Mouse (Mus musculus) forebrain, postnatal 0 days (tissue): ENCODE data around the gene Avpr1b. TPM values are rescaled to one million over a fixed set of nuclear protein-coding genes. Genes with fewer than 3 reads are reported as not detected.

ENCODE experiments used
- ATAC-seq: fragments of 200-750 bp; cut with Nextera tagmentation; 2 replicates; pipeline ENCODE4 v1.8.0; 2017; ENCODE audit warnings: mild to moderate bottlenecking, moderate library complexity
- DNase-seq: peaks from one replicate; pipeline ENCODE4 v3.0.0-alpha.2; 2015
- H3K27ac ChIP-seq: fragments of 300-500 bp; sonication (generic); 2 replicates; pipeline ENCODE4 v1.5.1; 2014; ENCODE audit warnings: low read depth, mild to moderate bottlenecking, antibody characterized with exemption, low read length, moderate library complexity, mixed read lengths
- H3K27me3 ChIP-seq: fragments of 300-500 bp; sonication (generic); 2 replicates; pipeline ENCODE4 v1.6.1; 2014; ENCODE audit warnings: mild to moderate bottlenecking, low read length, mixed read lengths; ENCODE audit not compliant: insufficient read depth
- H3K36me3 ChIP-seq: fragments of 300-500 bp; sonication (generic); 2 replicates; pipeline ENCODE4 v1.6.1; 2014; ENCODE audit warnings: mild to moderate bottlenecking, moderate library complexity; ENCODE audit not compliant: insufficient read depth
- H3K4me1 ChIP-seq: fragments of 300-500 bp; sonication (generic); 2 replicates; pipeline ENCODE4 v1.6.1; 2014; ENCODE audit warnings: antibody characterized with exemption; ENCODE audit not compliant: insufficient read depth
- H3K4me2 ChIP-seq: fragments of 300-500 bp; sonication (generic); 2 replicates; pipeline ENCODE4 v1.6.1; 2014; ENCODE audit warnings: low read depth, mild to moderate bottlenecking, moderate library complexity
- H3K4me3 ChIP-seq: fragments of 300-500 bp; sonication (generic); 2 replicates; pipeline ENCODE4 v1.5.1; 2014; ENCODE audit warnings: low read depth, low read length, mixed read lengths
- H3K9ac ChIP-seq: fragments of 300-500 bp; sonication (generic); 2 replicates; pipeline ENCODE4 v1.6.1; 2014; ENCODE audit warnings: mild to moderate bottlenecking
- H3K9me3 ChIP-seq: fragments of 300-500 bp; sonication (generic); 2 replicates; pipeline ENCODE4 v1.6.1; 2016; ENCODE audit warnings: low read length
- CTCF ChIP-seq: sonication (generic); IDR thresholded peaks from 2 replicates; pipeline ENCODE4 v1.5.1; 2016; ENCODE audit warnings: antibody characterized with exemption, control low read depth, low read depth
- WGBS: fragments of 180-500 bp; shearing (Covaris S2); extraction: QIAGEN DNeasy Blood & Tissue Kit; methylation state at CpG from one replicate; pipeline ENCODE4 v1.1.7; 2014; 5-methylcytosine and 5-hydroxymethylcytosine counted together
- polyA plus RNA-seq: library from polyadenylated mRNA; unstranded; fragments of >200 nt; fragmentation: Nextera tagmentation; extraction: Ambion mirVana; gene quantifications from 2 replicates; pipeline ENCODE4 v1.2.1, GENCODE M21; 2015
- total RNA-seq: library from RNA; depleted of rRNA; stranded (reverse); fragments of >200 nt; gene quantifications from 2 replicates; pipeline ENCODE4 v1.2.3, GENCODE M21; 2014

Gene Avpr1b
- total and polyA plus RNA-seq, 2 experiments from 2014 or later = not detected

DNA sequence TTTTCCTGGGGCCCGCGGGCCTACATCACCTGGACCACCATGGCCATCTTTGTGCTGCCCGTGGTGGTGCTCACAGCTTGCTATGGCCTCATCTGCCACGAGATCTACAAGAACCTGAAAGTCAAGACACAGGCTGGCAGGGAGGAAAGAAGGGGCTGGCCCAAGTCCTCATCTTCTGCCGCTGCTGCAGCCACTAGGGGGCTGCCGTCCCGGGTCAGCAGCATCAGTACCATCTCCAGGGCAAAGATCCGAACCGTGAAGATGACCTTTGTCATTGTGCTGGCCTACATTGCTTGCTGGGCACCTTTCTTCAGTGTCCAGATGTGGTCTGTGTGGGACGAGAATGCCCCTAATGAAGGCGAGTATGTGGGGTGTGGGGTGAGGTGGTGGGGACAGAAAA is 1.3 kb downstream of the Avpr1b start:
- DNase-seq (no peak), ATAC-seq (no peak)
- peak; percentile 39; the same call in 1 of the 2 replicates for TF ChIP-seq CTCF
- Histone ChIP-seq H3K27me3 (no peaks in the 10 kb centered on the region), H3K9me3 (no peaks in the 10 kb centered on the region), H3K4me3 (no peak overlapping the region), H3K36me3 (no peaks in the 10 kb centered on the region), H3K9ac (no peak overlapping the region), H3K4me2 (no peak overlapping the region), H3K4me1 (no peaks in the 10 kb centered on the region), H3K27ac (no peak overlapping the region)
- 35% methylated on average over 11 of the region's 11 CpGs for WGBS

DNA sequence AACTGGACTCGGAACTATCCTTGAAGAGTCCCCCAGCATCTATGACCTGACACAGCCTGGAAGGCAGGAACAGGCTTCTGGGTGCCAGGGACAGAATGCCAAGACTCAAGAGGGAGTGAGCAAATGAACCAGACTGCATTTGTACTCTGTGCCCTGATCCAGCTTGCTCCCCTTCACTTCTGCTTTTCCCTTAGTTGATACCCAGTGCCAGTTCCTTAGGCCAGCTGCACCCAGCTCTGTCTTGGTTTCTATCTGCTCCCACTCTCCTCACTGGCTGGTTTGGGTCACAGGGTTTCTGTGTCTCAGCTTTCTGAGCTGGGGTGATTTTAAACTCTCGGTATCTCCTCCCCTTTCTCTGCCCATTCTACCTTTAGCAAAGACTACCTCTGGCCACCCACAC is 7.7 kb downstream of the Avpr1b start:
- DNase-seq (no peak), ATAC-seq (no peak)
- Histone ChIP-seq H3K27me3 (no peaks in the 10 kb centered on the region), H3K27ac (no peak overlapping the region), H3K36me3 (no peaks in the 10 kb centered on the region), H3K4me2 (no peak overlapping the region), H3K4me1 (no peaks in the 10 kb centered on the region), H3K9me3 (no peaks in the 10 kb centered on the region), H3K9ac (no peak overlapping the region), H3K4me3 (no peak overlapping the region)
- no peak for TF ChIP-seq CTCF
- WGBS = 91% methylated on average over 2 of the region's 2 CpGs

DNA sequence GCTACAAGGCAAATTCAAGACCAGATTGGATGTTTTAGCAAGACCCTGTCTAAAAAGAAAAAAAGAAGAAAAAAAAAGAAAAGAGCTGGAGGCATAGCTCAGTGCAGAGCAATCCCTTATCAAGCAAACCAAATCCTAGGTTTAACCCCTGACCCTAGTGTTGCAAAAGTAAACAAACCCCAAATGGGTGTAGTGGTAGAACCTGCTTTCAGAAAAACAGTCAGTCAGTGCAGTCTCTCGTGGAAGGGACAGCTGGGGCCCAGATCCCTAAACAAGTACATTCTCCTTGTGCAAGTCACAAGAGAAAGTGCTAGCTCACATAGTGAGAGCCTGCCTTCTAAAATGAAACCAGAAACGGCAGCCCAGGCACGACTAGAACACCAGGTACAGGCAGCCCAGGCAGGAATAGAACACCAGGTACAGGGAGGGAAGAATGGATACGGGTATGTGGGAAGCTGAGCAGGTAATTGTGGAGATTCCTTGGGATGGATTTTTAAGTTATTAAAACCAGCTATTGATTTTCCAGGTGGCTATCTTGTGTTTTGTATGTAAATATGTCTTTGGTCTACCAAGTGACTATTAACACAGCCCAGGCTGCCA is 13.6 kb downstream of the Avpr1b start:
- DNase-seq = no peak
- WGBS = 75% methylated on average over 4 of the region's 4 CpGs
- H3K4me1 ChIP-seq = no peaks in the 10 kb centered on the region
- H3K36me3 ChIP-seq = no peaks in the 10 kb centered on the region
- ATAC-seq = no peak
- no peak overlapping the region for H3K27ac ChIP-seq
- H3K4me3 ChIP-seq = no peak overlapping the region
- TF ChIP-seq CTCF = no peak
- no peaks in the 10 kb centered on the region for H3K9me3 ChIP-seq
- no peak overlapping the region for H3K4me2 ChIP-seq
- no peaks in the 10 kb centered on the region for H3K27me3 ChIP-seq
- H3K9ac ChIP-seq = no peak overlapping the region

DNA sequence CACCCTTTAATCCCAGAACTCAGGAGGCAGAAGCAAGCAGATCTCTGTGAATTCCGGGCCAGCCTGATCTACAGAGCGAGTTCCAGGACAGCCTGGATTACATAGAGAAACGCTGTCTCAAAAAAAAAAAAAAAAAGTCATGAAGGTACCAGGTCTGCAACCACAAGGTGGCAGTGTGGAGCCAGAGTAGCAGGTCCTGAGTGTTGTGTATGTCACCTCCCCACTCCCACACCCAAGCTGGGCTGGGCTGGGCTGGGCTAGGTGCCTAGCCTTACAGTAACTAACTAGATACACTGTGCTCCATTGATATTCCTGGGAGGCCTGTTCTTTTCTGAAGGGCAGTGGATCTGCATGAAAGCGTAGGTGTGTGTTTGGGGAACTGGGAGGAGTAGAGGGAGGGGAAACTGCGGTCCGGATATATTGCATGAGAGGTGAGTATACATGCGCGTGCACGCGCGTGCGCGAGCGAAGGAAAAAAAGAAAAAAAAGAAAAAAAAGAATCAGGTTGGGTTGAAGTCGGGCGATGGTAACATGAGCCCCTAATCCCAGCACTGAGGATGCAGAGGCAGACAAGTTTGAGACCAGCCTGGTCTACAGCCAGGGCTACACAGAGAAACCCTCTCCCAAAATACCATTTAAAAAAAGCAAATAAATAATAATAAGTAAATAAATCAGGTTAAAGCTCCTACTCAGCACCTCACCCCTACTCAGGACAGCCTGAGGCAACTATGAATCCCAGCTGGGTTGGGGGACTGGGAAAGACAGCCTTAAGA is 14.5 kb downstream of the Avpr1b start:
- H3K4me1 ChIP-seq = no peaks in the 10 kb centered on the region
- ATAC-seq (no peak; the same call in 1 of the 2 replicates), DNase-seq (peak; percentile 59)
- H3K9me3 ChIP-seq = no peaks in the 10 kb centered on the region
- no peak overlapping the region for H3K9ac ChIP-seq
- H3K36me3 ChIP-seq = no peaks in the 10 kb centered on the region
- no peak overlapping the region for H3K4me3 ChIP-seq
- no peaks in the 10 kb centered on the region for H3K27me3 ChIP-seq
- H3K27ac ChIP-seq = no peak overlapping the region
- 83% methylated on average over 16 of the region's 16 CpGs for WGBS
- no peak overlapping the region for H3K4me2 ChIP-seq
- peak; percentile 62 for TF ChIP-seq CTCF

DNA sequence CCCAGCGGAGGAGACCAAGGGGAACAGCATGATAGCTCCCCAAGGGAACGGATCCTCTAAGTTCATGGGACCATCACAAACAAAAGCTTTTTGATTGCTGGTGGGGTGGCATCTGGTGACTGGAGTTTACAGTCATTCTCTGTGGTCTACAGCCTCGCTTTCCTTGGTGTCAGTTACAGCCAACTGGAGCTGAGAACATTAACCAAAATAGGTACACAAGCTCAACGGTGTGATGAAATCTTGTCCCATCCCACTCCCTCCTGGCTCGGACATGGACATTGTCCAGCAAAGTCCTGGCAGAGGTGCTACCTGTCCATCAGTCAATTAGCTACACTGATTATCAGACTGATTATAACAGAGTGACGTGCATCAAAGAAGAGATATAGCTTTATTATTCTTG is 15.6 kb downstream of the Avpr1b start:
- ATAC-seq (no peak), DNase-seq (no peak)
- WGBS = 87% methylated on average over 6 of the region's 6 CpGs
- no peak overlapping the region for H3K4me2 ChIP-seq
- no peak overlapping the region for H3K4me3 ChIP-seq
- TF ChIP-seq CTCF = no peak
- no peaks in the 10 kb centered on the region for H3K4me1 ChIP-seq
- no peaks in the 10 kb centered on the region for H3K9me3 ChIP-seq
- no peak overlapping the region for H3K9ac ChIP-seq
- H3K27ac ChIP-seq = no peak overlapping the region
- H3K27me3 ChIP-seq = no peaks in the 10 kb centered on the region
- H3K36me3 ChIP-seq = no peaks in the 10 kb centered on the region

DNA sequence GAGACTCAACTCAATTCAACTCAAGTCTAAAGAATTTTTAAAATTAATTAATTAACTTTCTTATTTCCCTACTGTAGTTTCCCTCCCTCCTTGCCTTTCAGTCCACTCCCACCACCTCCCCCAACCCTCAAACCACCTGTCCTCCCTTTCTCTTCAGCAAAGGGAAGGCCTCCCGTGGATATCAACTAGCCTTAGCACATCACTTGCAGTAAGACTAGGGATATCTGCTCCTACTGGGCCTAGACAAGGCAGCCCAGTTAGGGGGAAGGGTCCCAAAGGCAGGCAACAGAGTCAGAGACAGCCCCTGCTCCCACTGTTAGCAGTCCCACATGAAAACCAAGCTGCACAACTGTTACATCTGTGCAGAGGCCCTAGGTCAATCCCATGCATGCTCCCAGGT is 17.1 kb downstream of the Avpr1b start:
- Histone ChIP-seq H3K4me2 (no peak overlapping the region), H3K36me3 (no peaks in the 10 kb centered on the region), H3K27me3 (no peaks in the 10 kb centered on the region), H3K4me3 (no peak overlapping the region), H3K9me3 (no peaks in the 10 kb centered on the region), H3K9ac (no peak overlapping the region), H3K4me1 (no peaks in the 10 kb centered on the region), H3K27ac (no peak overlapping the region)
- 76% methylated on average over 1 of the region's 1 CpGs for WGBS
- DNase-seq = no peak
- no peak for ATAC-seq
- no peak for TF ChIP-seq CTCF

DNA sequence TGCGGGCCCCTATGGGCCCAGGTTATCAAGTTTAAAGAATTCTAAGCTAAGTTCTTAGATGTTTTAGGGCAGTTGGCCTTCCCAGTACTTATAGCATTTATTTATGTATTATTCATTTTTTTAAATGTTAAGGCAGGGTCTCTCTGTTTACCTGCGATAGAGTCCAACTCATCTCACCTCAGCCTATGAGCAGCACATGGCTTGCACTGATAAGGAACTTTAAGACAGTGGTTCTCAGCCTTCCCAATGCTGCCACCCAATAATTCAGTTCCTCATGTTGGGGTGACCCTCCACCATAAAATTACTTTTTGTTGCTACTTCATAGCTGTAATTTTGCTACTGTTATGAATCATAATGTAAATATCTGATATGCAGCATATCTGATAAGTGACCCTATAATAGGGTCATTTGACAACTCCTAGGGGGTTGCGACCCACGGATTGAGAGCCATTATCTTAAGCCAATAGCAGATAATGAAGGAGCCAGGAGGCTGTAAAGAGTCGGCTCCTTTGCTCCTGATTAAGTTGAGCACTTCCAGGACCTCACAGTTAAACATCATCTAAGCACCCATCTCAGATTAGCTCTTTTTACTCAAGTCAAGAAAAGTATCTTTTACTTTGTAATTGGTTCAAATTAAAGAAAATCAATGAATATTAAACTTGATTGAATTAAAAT is 17.6 kb downstream of the Avpr1b start:
- DNase-seq (no peak), ATAC-seq (no peak)
- WGBS = 80% methylated on average over 5 of the region's 5 CpGs
- Histone ChIP-seq H3K27me3 (no peaks in the 10 kb centered on the region), H3K36me3 (no peaks in the 10 kb centered on the region), H3K27ac (no peak overlapping the region), H3K4me2 (no peak overlapping the region), H3K4me3 (no peak overlapping the region), H3K9ac (no peak overlapping the region), H3K9me3 (no peaks in the 10 kb centered on the region), H3K4me1 (no peaks in the 10 kb centered on the region)
- TF ChIP-seq CTCF = no peak
